Mouse (Mus musculus) c-Kit-positive CD71-positive TER-119-positive erythroid progenitor cells, embryonic 14.5 days (primary cell): ENCODE data around the gene Jmjd4.

Experiments used
- DNase-seq: peaks from one replicate; pipeline ENCODE4 v3.0.0-alpha.2; 2013; ENCODE audit warnings: low spot score

Gene Jmjd4

DNA sequence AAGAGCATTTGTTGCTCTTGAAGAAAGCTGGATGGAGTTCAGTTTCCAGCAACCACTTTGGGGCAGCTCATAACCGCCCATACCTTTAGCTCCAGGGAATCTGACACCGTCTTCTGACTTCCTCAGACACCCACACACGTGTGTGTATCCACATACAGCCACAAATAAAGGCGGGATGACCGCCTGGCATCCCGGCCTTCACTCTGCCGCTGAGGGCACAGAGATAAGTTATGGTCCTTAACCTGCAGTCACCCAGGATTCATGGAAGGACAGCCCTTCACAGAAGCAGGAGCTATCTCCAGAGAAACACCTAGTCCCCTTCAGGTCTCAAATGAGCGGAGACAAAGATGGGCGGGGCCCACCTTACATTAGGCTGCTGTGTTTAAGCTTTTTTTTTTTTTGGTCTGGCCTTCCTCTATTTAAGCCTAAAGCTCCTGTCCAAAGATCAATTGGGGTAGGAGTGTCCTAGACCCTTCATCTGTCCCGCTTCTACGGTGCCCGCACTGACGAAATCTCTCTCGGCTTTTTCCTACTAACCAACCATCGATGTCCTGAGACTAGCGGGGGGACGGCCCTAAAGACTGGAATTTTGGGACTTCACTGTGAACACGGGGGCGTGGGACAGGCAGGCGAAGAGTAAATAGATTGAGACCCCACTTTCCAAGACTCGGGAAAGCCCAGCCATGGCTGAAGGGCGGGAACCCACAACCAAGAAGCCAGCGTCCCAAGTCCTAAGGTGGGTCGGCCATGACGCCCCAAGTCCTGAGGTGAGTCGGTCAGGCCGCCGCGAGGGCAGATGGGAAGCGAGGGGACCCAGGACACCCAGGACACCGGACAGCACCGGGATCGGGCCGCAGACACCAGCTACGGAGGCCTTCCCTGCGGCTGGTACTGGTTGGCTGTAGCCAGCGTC is 21.8 kb downstream of the Jmjd4 start:
- no peak for DNase-seq

DNA sequence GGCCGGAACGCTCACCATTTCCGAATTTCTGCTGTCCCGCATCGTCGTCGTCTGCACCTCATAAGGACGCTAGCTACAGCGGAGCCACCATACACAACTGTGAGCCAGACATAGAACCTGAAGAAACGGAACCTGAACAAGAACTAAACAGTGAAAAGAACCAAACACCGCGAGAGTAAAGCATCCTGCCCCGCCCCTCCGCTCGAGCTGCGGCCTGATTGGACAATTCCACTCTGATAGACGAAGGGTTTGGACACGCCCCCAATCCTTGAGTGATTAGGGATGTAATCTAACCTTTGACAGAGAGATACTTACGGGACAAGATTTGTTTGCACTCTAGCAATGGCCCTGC is 22.5 kb downstream of the Jmjd4 start, which contains the start of gene Zfp867:
Zfp867 (minus strand) TSS at position 149 of the 352 bp plus-strand sequence.
- peak; percentile 84 for DNase-seq

DNA sequence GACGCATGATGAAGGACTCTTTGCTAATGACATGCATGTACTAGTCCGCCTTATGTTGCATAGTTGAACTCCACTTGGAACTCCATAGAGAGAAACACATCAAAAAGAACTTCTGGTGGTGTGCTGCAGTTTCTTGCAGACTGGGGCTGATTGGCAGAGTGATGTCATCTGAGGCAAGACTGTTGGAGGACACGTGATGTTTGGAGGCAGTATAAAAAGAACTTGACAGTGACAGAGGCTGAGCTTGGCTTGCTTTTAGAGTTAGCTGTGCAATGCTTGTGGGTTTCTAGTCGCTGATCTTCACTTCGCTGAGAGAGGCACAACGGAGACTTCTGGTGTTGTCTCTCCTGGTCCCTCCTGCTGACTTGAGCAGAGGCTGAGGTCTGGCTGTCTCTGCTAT is 27.4 kb downstream of the Jmjd4 start:
- no peak for DNase-seq

DNA sequence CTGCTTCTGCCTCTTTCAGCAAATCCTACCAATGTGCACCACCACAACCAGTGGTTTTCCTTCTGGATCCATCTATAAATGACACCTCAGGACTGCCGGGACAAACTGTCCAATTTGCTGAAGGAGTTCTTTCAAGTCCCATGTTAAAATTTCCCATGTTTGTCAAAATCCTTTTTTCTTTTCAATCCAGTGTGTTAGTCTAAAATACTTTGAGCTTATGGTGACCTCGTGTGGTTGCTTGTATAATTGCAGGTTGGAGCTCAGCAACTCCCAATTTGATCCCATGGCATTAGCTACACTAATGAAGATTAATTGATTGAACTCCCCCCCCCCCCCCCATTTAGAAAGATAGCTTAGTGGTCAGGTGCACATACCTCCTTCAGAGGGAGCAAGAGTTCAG is 33.4 kb downstream of the Jmjd4 start:
- DNase-seq: peak; percentile 52

DNA sequence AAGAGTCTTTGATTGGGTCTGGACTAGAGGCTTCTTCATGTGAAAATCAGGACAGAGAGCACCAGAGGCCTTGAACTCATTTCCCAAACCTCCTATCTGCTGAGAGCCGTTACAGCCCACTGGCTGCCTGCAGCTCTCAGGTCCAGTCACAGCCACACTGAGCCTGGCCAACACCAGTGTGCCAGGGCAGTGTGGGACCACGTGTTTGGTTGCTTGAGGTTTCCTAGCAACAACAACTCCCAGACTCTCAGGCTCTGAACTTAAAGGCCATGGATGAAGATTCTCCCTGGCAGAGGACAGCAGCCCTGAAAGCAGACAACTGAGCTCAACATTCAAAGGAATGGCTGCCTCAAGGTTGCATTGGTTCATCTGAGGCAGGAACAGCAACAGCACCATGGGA is 35.8 kb downstream of the Jmjd4 start:
- DNase-seq: no peak

DNA sequence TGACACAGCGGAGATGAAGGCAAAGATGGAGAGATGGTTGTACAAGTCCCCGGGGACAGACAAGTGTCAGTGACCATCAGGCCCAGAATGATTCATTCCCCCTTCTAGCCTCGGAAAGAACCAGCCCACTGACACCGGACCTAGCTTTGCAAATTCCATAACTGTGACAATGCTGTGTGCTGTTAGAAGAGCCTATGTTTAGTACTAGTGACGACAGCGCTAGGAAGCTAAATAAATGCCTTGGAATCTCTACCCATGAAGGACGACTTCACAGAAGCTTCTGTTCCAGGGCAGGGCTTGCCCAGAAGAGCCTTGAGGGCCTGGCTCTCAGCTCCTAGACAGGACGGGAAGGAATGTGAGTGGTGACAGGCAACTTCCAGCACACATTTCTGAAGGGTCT is 36.4 kb downstream of the Jmjd4 start:
- no peak for DNase-seq

DNA sequence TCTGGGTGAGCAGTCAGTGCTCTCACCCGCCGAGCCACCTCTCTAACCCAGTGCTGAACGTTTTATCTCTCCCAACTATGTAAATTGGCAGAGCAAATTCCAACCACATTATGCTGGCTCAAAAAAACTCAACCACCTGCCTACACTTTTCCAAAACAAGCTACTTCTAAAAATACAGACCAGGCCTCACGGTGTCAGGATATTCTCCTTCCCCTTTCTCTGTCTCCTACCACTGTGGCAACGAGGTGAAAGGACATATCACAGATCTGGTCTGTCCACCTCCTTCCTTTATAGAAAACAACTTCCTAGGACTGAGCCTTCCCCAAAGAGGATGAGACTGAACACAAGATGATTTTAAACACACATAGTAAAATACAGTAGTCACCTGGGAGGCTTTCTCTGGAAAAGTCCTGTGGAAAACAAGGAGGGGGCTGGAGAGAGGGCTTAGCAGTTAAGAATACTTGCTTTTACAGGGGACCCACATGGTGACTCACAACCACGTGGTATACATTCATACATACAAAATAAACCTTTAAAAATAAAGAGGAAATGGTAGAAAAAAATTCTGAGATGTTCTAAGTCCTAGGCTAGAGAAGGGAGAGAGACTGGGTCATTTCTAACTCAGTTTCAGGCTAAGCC is 46.9 kb downstream of the Jmjd4 start:
- no peak for DNase-seq

DNA sequence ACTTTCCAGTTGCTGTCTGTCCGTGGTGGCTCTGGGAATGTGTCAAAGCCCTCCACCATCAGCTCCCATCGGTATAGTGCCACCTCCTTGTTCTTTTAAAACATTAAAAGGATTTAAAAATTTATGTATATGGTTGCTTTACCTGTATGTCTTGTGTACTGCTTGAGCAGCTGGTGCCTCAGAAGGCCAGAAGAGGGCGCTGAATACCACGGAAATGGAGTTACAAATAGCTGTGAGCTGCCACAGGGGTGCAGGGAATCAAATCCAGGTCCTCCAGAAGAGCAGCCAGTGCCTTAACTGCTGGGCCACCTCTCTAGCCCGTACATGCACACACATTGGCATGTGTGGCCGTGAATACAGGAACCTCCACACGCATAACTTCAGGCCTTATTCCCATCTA is 47.9 kb downstream of the Jmjd4 start:
- no peak for DNase-seq

DNA sequence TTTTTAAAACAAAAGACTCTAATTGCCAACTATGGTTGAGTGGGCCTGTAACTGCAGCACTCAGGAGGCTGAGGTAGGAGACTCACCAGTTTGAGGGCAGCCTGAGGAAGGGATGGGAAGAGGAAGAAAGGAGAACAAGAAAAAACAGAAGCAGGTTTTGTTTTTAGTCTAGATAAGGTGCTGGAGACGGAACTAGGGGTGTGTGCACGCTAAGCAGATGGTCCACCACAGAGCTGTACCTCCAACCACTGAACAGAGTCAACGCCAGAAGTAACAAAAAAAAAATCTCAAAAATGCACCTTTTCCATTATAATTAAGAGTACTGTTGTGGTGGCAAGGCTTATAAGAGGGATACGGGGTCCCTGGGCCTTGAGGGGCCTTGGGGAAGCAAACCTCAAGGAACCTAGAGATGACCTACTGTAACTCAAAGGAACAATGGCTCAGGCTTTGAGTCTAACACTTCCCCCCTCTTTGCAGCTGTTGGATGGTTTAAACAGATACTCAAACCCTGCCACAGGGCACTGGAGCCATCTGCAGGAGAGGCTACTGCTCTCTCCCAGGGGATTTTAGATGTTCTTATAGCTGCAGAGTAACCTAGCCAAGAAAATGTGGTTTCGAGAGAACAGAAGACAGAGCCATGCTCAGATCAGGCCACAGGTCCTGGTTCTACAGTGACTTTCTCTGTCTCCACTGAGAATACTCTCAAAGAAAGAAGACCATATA is 52.3 kb downstream of the Jmjd4 start:
- no peak for DNase-seq

DNA sequence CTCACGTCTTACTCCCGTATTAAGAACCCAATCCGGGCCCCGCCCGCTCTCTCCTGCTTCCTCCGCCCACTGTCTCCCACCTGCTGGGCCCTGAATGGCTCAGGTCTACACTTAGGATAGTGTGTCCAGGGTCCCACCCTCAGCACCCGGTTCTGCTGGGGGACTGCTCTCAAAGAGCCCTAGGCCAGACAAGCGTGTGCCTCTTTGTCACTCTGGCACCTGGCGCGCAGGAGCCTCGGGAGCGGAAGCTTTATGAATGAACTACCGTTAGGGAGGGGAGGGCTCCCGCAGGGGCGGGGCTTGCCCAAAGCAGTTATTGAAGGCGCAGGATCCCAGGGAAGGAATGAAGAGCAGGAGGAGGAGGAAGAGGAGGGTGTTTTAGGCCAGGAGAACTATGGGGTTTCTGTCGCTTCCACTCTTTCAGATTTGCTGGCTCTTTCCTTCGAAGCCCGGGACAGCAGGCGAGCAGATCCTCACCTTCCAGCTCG is 55.5 kb downstream of the Jmjd4 start:
- DNase-seq: peak; percentile 51

DNA sequence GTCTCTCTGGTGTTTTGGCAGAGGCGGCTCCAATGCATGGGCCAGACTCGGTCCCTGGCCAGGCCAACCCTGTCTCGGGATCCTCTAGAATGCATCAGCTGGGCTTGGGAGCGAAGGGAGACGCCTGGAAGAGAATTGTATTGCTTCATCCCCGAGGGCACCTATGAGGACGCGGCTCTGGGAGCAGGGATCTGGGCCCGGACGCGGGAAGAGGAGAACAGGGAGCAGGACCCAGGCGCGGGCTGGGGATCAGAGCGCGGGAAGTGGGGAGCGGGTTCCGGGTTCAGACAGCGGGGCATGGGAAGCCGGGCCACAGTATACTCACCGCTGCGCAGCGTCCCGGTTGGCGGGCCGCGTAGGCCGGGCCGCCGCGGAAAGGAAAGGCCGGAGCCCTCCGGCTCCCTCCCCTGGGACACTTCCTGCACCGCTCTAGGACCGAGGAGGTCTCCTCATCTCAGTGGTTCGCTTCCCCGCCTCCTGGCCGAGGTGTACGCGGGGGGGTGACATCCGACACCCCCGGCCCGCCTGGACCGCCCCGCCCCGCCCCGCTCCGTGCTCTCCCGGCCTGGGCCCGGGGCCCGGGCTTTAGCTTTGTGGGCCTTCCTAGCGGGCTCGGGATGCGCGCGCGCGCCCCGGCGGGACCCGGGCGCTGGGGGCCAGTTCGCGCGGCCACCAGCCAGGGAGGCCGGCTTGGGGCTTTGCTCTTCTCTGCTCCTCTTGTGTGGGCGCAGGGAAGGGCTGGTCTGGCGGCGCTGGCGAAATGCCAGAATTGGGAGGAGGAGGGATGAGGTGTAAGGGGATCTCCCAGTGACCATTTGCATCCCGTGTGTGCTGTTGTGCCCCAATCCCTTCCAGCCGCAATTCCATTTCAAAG is 56.2 kb downstream of the Jmjd4 start:
- peak; percentile 36 for DNase-seq

DNA sequence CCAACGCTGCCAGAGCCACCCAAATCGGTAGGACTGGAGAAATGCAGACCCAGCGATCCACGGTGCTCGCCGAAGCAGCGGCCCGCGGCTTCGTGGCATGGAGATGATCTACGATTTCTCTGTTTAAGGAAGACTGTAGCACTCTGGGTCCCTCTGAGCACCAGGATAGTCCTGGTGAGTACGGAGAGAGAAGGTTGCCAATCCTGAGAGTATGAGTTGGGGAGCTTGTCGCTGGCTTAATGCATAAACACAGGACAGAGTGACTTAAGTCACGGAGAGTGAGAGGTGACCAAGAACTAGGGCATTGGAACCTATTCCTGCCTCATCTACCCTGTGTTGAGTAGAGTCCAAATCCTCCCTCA is 56.8 kb downstream of the Jmjd4 start:
- no peak for DNase-seq
